Mouse (Mus musculus): Measurements from ENCODE around the gene Unc13b.

- TF ChIP-seq CTCF (IDR thresholded peaks at IDR 0.05; ENCODE audit: low read depth) (no peak), EP300 (IDR thresholded peaks at IDR 0.05; ENCODE audit: low read depth) (no peak)
Observed at GRCm38 (mm10) chr4:43029121-43029520, 29.6 kb upstream of the Unc13b start.

All from liver, postnatal 0 days (tissue).